Mouse (Mus musculus): ENCODE data around the gene Acad11. TPM values are rescaled to one million over a fixed set of nuclear protein-coding genes. Genes with fewer than 3 reads are reported as not detected.

Acad11 gene
- polyA plus RNA-seq, 1 experiment from 2014 or later = 11.3 TPM

- no peak overlapping the region for H3K27ac ChIP-seq
- no peaks in the 10 kb centered on the region for H3K9me3 ChIP-seq (replicated peaks)
- WGBS (ENCODE audit: insufficient replicate concordance) = 47% methylated on average over 2 of the region's 2 CpGs
- no peak for ATAC-seq (ENCODE audit: low read depth)
- H3K4me2 ChIP-seq = no peak overlapping the region
- no peaks in the 10 kb centered on the region for H3K27me3 ChIP-seq
- no peak overlapping the region for H3K4me3 ChIP-seq (replicated peaks)
- H3K36me3 ChIP-seq = no peaks in the 10 kb centered on the region
- no peak for DNase-seq
- H3K9ac ChIP-seq = no peak overlapping the region
- H3K4me1 ChIP-seq (replicated peaks) = no peaks in the 10 kb centered on the region
These were observed 45.5 kb downstream of the Acad11 start for GRCm38 (mm10) chr9:104108571-104109143.

DNA sequence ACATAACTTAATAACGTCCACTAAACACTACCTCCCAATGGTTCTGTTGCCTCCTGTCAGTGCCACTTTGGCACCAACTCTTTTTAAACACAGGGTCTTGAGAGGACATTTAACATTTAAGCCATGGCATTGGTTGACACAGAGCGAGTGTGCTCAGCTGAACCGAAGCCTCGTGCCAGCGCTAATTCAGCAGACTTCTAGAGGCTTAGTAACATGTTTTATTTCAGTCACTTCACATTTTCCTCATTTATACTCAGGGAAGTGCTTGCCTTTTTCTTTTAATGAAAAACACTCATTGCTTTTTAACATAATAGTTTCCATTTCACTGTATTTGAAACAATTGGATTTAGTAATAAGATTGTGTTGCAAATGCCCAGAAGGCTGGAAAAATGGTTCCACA lies 46.0 kb downstream of the Acad11 start:
- H3K9ac ChIP-seq = no peak overlapping the region
- H3K4me1 ChIP-seq (replicated peaks) = no peaks in the 10 kb centered on the region
- ATAC-seq (ENCODE audit: low read depth) (no peak), DNase-seq (no peak)
- 73% methylated on average over 5 of the region's 5 CpGs for WGBS (ENCODE audit: insufficient replicate concordance)
- no peak overlapping the region for H3K4me2 ChIP-seq
- no peak overlapping the region for H3K4me3 ChIP-seq (replicated peaks)
- H3K27me3 ChIP-seq = no peaks in the 10 kb centered on the region
- no peaks in the 10 kb centered on the region for H3K9me3 ChIP-seq (replicated peaks)
- no peak overlapping the region for H3K27ac ChIP-seq
- H3K36me3 ChIP-seq = 0 out of 2 replicates have a peak, but pooled peaks cover 1% of the 10 kb centered on the region

GRCm38 (mm10) chr9:104123101-104123500 lies 59.9 kb downstream of the Acad11 start:
- Histone ChIP-seq H3K4me2 (no peak overlapping the region), H3K27me3 (no peaks in the 10 kb centered on the region), H3K27ac (no peak overlapping the region), H3K4me3 (replicated peaks) (no peak overlapping the region), H3K4me1 (replicated peaks) (no peaks in the 10 kb centered on the region), H3K9ac (no peak overlapping the region), H3K36me3 (no peaks in the 10 kb centered on the region), H3K9me3 (replicated peaks) (no peaks in the 10 kb centered on the region)
- ATAC-seq (ENCODE audit: low read depth) (no peak), DNase-seq (no peak)
- 28% methylated on average over 5 of the region's 5 CpGs for WGBS (ENCODE audit: insufficient replicate concordance)

DNA sequence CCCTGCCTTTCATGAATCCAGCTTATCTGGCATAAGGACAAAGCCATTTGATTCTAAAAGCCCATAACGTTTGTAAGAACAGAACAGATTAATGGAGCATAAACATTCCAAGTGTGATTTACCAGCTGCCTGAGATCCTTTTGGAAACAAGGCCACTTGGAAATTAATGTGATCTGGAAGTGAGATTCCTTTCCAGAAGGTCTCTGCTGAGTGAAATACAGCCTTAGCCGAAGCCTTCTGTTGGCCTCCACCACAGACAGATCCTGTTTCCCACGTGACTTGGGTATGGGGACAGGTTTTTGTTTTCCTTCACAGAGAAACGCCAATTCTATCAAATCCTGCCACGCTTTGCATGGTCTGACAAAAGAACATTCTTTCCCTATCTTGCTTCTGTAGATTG lies 60.4 kb downstream of the Acad11 start:
- Histone ChIP-seq H3K27me3 (no peaks in the 10 kb centered on the region), H3K9ac (no peak overlapping the region), H3K4me2 (no peak overlapping the region), H3K36me3 (no peaks in the 10 kb centered on the region), H3K27ac (no peak overlapping the region), H3K9me3 (replicated peaks) (no peaks in the 10 kb centered on the region), H3K4me1 (replicated peaks) (no peaks in the 10 kb centered on the region), H3K4me3 (replicated peaks) (no peak overlapping the region)
- DNase-seq = no peak
- 53% methylated on average over 5 of the region's 5 CpGs for WGBS (ENCODE audit: insufficient replicate concordance)
- ATAC-seq (ENCODE audit: low read depth) = no peak

DNA sequence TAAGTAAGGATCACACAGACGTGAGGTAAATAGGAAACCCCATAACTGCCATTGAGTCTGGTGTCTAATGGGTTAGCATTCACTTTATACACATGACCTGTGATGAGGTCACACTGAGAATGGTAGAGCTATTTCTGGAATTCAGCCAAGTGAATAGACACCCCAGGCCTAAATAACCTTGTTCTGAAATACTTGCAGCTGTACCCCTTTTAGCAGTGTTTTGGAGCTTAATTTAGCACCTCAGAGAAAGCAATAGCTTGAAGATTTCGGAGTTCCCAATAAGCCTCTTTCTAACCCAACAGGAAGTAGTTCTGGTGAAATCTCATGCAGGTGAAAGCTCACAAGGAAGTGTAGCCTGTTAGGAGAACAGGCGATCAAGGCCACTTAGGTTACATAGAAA lies 63.7 kb downstream of the Acad11 start, which contains the start of gene Ackr4:
TSS of gene Ackr4 (minus strand) at position 101 of the 400 bp plus-strand sequence.
- Histone ChIP-seq H3K9me3 (replicated peaks) (no peaks in the 10 kb centered on the region), H3K27me3 (no peaks in the 10 kb centered on the region), H3K4me2 (no peak within 1 kb of the TSS), H3K9ac (no peak within 1 kb of the TSS), H3K4me1 (replicated peaks) (no peaks in the 10 kb centered on the region), H3K36me3 (no peaks in the 10 kb centered on the region), H3K4me3 (replicated peaks) (no peak within 1 kb of the TSS), H3K27ac (no peak within 1 kb of the TSS)
- 67% methylated on average over 3 of the region's 3 CpGs for WGBS (ENCODE audit: insufficient replicate concordance)
- ATAC-seq (ENCODE audit: low read depth) = no peak
- DNase-seq = no peak

DNA sequence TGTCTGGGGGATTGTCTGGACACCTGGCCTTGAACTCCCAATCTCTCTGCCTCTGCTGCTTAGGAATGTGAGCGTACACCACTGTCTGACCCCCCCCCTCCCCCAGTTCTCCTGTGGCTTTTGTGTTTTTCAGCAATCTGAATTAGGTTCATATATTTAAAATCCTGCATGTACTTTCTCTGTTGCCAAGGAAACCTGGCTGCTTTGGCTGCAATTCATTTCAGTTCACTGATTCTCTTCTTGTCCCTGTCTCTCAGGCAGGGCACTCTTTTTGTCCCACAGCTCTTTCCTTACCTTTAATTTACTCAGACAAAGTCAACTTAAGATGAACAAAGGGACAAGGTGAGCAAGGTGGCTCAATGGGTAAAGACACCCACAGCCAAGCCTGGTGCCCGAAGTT lies 64.9 kb downstream of the Acad11 start:
- H3K9ac ChIP-seq = no peak overlapping the region
- DNase-seq (no peak), ATAC-seq (ENCODE audit: low read depth) (no peak)
- no peaks in the 10 kb centered on the region for H3K36me3 ChIP-seq
- no peak overlapping the region for H3K27ac ChIP-seq
- no peaks in the 10 kb centered on the region for H3K4me1 ChIP-seq (replicated peaks)
- H3K4me2 ChIP-seq = no peak overlapping the region
- no peaks in the 10 kb centered on the region for H3K9me3 ChIP-seq (replicated peaks)
- 46% methylated on average over 2 of the region's 2 CpGs for WGBS (ENCODE audit: insufficient replicate concordance)
- no peaks in the 10 kb centered on the region for H3K27me3 ChIP-seq
- H3K4me3 ChIP-seq (replicated peaks) = no peak overlapping the region

- Histone ChIP-seq H3K4me1 (replicated peaks) (no peaks in the 10 kb centered on the region), H3K27me3 (no peaks in the 10 kb centered on the region), H3K27ac (no peak overlapping the region), H3K9ac (no peak overlapping the region), H3K36me3 (no peaks in the 10 kb centered on the region), H3K4me2 (no peak overlapping the region), H3K4me3 (replicated peaks) (no peak overlapping the region), H3K9me3 (replicated peaks) (no peaks in the 10 kb centered on the region)
- DNase-seq (no peak), ATAC-seq (ENCODE audit: low read depth) (no peak)
- 74% methylated on average over 9 of the region's 9 CpGs for WGBS (ENCODE audit: insufficient replicate concordance)
These were observed 67.1 kb downstream of the Acad11 start for GRCm38 (mm10) chr9:104130141-104130755.

DNA sequence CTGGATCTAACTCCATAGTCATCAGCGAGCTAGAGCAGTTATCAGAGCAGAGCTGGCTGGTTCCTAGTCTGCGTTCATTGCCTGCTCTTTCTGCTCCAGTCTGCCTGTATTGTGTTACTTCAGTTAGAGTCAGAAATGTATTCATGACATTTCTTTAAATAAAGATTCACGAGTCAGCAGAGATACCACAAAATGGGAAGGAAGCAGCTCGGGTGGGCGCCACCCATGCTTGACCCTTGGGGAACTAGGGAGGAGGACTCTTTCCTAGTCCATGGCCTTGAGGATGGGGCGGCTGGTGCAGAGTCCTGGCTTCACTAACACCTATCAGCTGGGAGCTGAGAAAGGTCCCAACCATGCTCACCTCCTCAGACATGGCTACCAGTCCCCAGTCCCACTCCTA lies 77.2 kb downstream of the Acad11 start:
- Histone ChIP-seq H3K4me3 (replicated peaks) (no peak overlapping the region), H3K27ac (no peak overlapping the region), H3K36me3 (no peaks in the 10 kb centered on the region), H3K4me2 (no peak overlapping the region), H3K27me3 (no peaks in the 10 kb centered on the region), H3K9ac (no peak overlapping the region), H3K4me1 (replicated peaks) (no peaks in the 10 kb centered on the region), H3K9me3 (replicated peaks) (no peaks in the 10 kb centered on the region)
- DNase-seq = no peak
- WGBS (ENCODE audit: insufficient replicate concordance) = 56% methylated on average over 6 of the region's 6 CpGs
- no peak for ATAC-seq (ENCODE audit: low read depth)

GRCm38 (mm10) chr9:104142805-104143204 lies 79.6 kb downstream of the Acad11 start:
- no peak overlapping the region for H3K9ac ChIP-seq
- WGBS (ENCODE audit: insufficient replicate concordance) = 73% methylated on average over 14 of the region's 14 CpGs
- no peak overlapping the region for H3K4me2 ChIP-seq
- H3K4me3 ChIP-seq (replicated peaks) = no peak overlapping the region
- no peak for DNase-seq
- H3K4me1 ChIP-seq (replicated peaks) = no peaks in the 10 kb centered on the region
- no peaks in the 10 kb centered on the region for H3K27me3 ChIP-seq
- H3K27ac ChIP-seq = no peak overlapping the region
- no peak for ATAC-seq (ENCODE audit: low read depth)
- H3K36me3 ChIP-seq = no peaks in the 10 kb centered on the region
- no peaks in the 10 kb centered on the region for H3K9me3 ChIP-seq (replicated peaks)

- 64% methylated on average over 8 of the region's 8 CpGs for WGBS (ENCODE audit: insufficient replicate concordance)
- no peak overlapping the region for H3K4me2 ChIP-seq
- no peaks in the 10 kb centered on the region for H3K36me3 ChIP-seq
- H3K4me1 ChIP-seq (replicated peaks) = no peaks in the 10 kb centered on the region
- H3K9me3 ChIP-seq (replicated peaks) = no peaks in the 10 kb centered on the region
- ATAC-seq (ENCODE audit: low read depth) = no peak
- no peak overlapping the region for H3K4me3 ChIP-seq (replicated peaks)
- no peak overlapping the region for H3K27ac ChIP-seq
- H3K27me3 ChIP-seq = no peaks in the 10 kb centered on the region
- H3K9ac ChIP-seq = no peak overlapping the region
- no peak for DNase-seq
These were observed 81.3 kb downstream of the Acad11 start for GRCm38 (mm10) chr9:104144314-104144996.

DNA sequence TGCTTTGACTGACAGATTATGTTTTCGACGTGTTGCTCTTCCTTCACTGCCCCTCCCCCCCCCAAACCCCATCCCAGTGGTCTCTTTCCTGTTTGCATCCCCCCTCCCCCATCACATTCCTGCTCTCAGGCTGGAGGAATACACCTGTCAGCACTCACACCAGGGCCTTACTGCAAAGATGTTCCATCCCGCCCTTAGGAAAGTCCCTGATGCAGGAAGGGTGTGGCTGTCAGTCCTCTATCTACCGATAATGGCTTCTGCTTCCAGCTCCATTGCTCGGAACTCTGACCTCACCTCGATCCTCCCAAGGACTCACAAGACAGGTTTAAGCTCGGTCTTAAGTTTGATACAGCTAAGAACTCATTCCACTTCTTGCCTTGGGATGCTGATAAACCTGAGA lies 83.5 kb downstream of the Acad11 start:
- Histone ChIP-seq H3K9ac (no peak overlapping the region), H3K4me1 (replicated peaks) (no peaks in the 10 kb centered on the region), H3K9me3 (replicated peaks) (no peaks in the 10 kb centered on the region), H3K27ac (no peak overlapping the region), H3K4me3 (replicated peaks) (no peak overlapping the region), H3K27me3 (no peaks in the 10 kb centered on the region), H3K36me3 (peaks cover 17% of the 10 kb centered on the region), H3K4me2 (no peak overlapping the region)
- DNase-seq (no peak), ATAC-seq (ENCODE audit: low read depth) (no peak)
- 67% methylated on average over 7 of the region's 7 CpGs for WGBS (ENCODE audit: insufficient replicate concordance)

DNA sequence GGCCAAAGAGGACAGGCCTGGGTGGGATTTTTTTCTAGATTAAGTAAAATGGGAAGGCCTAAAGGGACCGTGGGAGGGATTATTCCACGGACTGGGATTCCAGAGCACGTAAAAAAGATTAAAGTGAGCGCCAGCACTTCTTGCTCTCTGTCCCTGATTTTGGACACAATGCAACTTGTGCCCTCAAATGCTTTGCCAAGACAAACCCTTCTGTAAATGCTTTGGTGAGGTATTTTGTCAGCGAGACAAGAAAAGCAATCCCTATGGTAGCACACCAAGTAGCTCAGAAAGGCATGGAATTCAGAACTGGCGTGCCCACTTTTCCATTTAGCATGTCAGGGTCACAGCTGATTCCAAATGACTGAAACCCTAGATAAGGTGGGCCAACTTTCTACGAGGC lies 85.8 kb downstream of the Acad11 start:
- Histone ChIP-seq H3K9ac (no peak overlapping the region), H3K4me1 (replicated peaks) (no peaks in the 10 kb centered on the region), H3K4me2 (no peak overlapping the region), H3K36me3 (peaks cover 38% of the 10 kb centered on the region), H3K27me3 (no peaks in the 10 kb centered on the region), H3K27ac (no peak overlapping the region), H3K9me3 (replicated peaks) (no peaks in the 10 kb centered on the region), H3K4me3 (replicated peaks) (no peak overlapping the region)
- 78% methylated on average over 7 of the region's 7 CpGs for WGBS (ENCODE audit: insufficient replicate concordance)
- DNase-seq (no peak), ATAC-seq (ENCODE audit: low read depth) (no peak)

All from liver, embryonic 13.5 days (tissue).